Mouse (Mus musculus): ENCODE measurements at regions not wholly inside any gene's neighbourhood (a gene's known extent, or its start where the extent isn't known, plus 50 kb on each side); places are given as distances from the start of the nearest gene placed in this dataset.

DNA sequence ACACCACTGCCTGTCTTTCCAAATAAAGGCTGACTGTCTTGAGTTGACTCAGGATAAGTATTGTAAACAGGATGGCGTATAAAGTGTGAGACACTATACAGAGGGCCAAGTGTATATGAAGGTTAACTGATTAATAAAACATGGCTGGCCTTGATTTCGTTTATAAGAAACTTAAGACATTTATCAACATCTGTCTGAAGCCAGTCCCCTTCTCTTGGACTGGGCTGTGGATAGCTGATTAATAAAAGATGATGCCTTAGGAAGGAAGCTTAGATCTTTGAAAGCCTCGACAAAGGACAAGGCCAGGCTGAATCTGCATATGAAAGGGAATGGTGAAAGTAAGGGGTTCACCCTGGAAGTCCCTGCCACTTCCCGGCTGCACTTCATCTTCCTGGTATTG, 163.0 kb upstream of the Tbx18 start:
- no peak for DNase-seq (ENCODE audit: extremely low spot score in 1 of 2, low spot score in 2 of 2)
- no peak overlapping the region for H3K4me3 ChIP-seq
- no peak for TF ChIP-seq CTCF (IDR thresholded peaks at IDR 0.05)
- H3K27ac ChIP-seq = no peak overlapping the region
- intact Hi-C loops (cut with DNase I) = no loop called here

DNA sequence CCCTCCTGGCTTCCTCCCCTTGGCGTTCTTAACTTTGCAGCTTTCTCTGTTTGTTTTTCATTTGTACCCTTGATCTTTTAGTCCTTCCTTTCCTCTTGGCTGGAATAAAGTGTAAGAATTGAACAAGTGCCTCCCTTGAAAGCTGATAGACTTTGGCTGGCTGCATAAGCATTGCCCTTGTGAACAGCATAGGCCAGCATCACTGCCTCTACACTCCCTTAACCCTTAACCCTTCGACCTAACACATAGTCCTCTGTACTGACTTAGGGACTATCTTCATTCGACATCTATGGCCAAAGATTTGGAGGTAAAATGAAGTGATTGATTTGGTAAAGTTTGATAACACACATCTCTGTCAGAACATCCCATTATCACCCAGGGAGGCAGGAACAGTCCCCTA, 163.5 kb upstream of the Tbx18 start:
- no peak for DNase-seq (ENCODE audit: extremely low spot score in 1 of 2, low spot score in 2 of 2)
- intact Hi-C loops (cut with DNase I) = no loop called here
- no peak for TF ChIP-seq CTCF (IDR thresholded peaks at IDR 0.05)
- no peak overlapping the region for H3K27ac ChIP-seq
- H3K4me3 ChIP-seq = no peak overlapping the region

DNA sequence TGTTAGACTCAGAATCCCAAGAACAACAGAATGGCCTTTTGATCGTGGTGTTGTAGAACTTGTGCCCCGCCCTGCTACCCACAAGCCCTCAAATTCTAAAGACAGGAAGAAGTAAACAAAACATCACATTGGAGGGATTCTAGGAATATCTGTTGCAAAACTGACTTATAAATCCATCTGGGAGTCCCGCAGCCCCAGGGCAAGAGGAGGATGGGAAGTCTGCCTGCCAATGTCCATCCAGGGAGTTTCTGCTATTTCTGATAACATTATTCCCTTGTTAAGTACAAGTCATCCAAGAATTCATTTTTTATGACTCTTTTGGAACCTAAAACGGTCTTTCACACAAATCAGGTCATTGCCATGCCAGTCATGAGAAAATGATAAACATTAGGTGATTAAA, 164.5 kb upstream of the Tbx18 start:
- intact Hi-C loops (cut with DNase I) = no loop called here
- Histone ChIP-seq H3K4me3 (no peak overlapping the region), H3K27ac (no peak overlapping the region)
- no peak for TF ChIP-seq CTCF (IDR thresholded peaks at IDR 0.05)
- no peak for DNase-seq (ENCODE audit: extremely low spot score in 1 of 2, low spot score in 2 of 2)

DNA sequence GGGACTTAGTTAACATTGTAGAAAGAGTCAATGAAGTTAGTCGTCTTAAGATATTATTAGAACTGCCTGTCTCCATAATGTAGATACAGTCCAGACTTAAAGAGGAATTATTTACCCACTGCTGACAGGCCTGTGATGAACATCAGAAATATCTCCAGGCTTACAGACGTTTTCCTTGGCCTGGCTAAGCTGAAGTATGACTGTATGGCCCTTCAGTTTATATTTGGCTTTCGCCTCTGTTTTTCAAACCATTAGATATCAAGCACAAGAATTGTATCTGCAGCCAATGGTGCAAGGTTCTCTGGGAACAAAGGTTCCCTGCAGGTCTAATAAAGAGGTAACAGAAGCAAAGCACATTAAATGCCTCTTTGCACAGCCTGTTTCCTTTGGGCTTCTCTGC, 166.3 kb upstream of the Tbx18 start:
- no peak for TF ChIP-seq CTCF (IDR thresholded peaks at IDR 0.05)
- Histone ChIP-seq H3K27ac (no peak overlapping the region), H3K4me3 (no peak overlapping the region)
- intact Hi-C loops (cut with DNase I) = no loop called here
- DNase-seq (ENCODE audit: extremely low spot score in 1 of 2, low spot score in 2 of 2) = no peak

DNA sequence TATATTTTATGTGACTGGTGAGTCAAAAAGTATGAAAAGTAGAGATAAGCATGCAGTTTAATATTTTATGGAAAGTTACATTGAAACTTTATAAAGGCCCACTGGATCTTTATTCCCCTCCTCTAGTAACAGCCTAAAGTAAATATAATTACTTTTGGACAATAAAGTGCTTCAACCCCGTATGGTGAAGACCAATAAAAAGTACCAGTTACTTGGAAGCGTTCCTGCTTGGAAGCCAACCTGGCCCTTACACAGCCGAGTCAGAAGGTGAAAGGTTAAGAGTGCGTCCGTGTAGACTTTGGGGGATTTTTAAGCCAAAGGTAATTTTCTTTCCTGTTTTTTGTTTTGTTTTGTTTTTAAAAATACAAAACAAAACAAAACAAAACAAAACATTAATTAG, 168.3 kb upstream of the Tbx18 start:
- no peak overlapping the region for H3K27ac ChIP-seq
- no peak overlapping the region for H3K4me3 ChIP-seq
- intact Hi-C loops (cut with DNase I) = no loop called here
- TF ChIP-seq CTCF (IDR thresholded peaks at IDR 0.05) = no peak
- DNase-seq (ENCODE audit: extremely low spot score in 1 of 2, low spot score in 2 of 2) = no peak

DNA sequence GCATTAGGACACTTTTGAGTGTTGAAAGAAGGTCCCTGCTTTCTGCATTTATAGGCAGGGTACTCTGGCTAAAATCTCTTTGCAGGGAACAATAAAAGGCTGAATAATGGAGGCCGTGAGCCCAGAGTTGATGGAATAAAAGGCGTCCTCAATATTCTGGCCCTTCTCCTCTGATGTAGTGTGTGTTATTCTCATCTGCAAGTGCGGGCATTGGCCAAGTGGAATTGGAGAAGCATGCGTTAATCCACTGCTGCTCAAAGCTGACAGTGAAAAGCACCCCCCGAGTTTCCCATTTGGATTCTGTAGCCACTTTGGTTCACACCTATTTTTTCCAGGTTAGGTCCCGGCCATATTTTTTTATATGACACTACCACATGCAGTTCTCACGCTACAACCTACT, 168.7 kb upstream of the Tbx18 start:
- Histone ChIP-seq H3K27ac (no peak overlapping the region), H3K4me3 (no peak overlapping the region)
- no peak for TF ChIP-seq CTCF (IDR thresholded peaks at IDR 0.05)
- DNase-seq (ENCODE audit: extremely low spot score in 1 of 2, low spot score in 2 of 2) = no peak
- intact Hi-C loops (cut with DNase I) = no loop called here

DNA sequence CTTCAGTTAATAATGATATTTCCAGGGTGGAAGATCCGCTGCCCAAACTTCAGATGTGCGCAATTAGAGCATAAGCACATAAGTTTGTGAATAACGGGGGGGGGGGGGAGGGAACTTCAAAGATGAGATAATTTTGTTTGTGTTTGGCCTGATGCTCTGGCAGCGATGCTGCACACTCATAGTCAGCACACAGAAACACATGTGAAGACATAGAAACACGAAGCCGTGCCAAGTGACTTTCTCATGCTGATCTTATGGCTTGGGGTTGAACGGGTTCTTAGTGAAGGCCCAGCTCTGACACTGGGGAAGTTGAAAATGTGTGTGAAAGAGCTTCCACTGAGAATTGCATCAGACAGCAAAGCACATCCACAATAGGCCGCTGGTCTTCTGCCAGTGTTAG, 190.2 kb upstream of the Tbx18 start:
- no peak for TF ChIP-seq CTCF (IDR thresholded peaks at IDR 0.05)
- H3K4me3 ChIP-seq = no peak overlapping the region
- intact Hi-C loops (cut with DNase I) = no loop called here
- no peak for DNase-seq (ENCODE audit: extremely low spot score in 1 of 2, low spot score in 2 of 2)
- no peak overlapping the region for H3K27ac ChIP-seq

DNA sequence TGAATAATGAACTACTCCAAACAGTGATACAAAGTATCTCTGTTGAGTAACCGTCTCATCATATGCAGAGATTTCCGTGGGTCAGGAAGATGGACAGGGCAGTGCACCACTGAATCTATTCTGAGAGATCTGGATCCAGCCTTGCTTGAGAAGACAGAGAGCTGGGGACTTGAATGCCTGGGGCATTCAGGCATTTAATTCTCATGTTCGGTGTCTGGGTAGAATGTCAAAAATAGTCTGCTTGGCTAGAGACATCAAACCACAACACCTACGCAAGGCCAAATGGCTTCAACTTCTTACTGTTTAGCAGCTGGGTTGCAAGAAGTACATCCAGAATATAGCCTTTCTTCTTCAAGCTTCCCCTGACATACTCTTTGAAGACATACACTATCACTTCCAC, 194.1 kb upstream of the Tbx18 start:
- no peak for DNase-seq (ENCODE audit: extremely low spot score in 1 of 2, low spot score in 2 of 2)
- no peak overlapping the region for H3K27ac ChIP-seq
- H3K4me3 ChIP-seq = no peak overlapping the region
- TF ChIP-seq CTCF (IDR thresholded peaks at IDR 0.05) = no peak
- intact Hi-C loops (cut with DNase I) = no loop called here

DNA sequence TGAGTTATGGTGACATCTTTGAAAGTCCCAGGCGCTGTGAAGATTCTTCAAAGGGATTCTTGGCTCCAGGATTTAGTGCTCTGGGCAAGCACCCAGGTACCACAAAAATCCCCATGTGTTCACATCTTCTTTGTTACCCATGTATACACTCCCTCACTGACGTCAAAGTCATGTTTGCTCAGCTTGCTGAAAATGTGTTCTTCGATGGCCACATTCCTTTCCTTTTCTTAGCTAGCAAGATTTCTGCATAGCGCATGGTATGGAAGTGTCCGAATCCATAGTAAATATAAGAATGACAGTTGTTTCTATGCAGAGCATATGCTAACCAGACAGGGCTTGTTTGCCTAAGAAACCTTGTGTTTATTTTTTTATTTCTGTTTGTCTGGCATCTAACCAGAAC, 202.2 kb upstream of the Tbx18 start:
- DNase-seq (ENCODE audit: extremely low spot score in 1 of 2, low spot score in 2 of 2) = no peak
- Histone ChIP-seq H3K4me3 (no peak overlapping the region), H3K27ac (no peak overlapping the region)
- no peak for TF ChIP-seq CTCF (IDR thresholded peaks at IDR 0.05)
- intact Hi-C loops (cut with DNase I) = no loop called here

DNA sequence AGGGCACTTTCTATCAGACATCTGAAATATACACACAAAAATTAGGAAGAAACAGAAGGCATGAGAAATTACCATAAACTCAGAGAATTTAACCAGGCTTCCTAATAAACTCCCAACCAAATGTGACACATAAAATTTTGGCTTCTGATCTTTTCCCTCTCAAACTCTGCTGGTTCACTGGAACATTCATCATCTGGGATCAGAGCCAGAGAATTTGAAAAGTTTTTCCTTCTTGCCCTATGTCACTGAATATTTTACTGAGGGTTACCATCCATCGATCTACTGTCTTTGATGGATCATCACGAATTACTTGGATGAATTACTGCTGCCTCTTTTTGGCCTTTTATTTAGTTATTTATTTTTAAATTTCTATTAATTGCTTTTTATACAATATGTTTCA, 221.4 kb upstream of the Tbx18 start:
- intact Hi-C loops (cut with DNase I) = no loop called here
- DNase-seq (ENCODE audit: extremely low spot score in 1 of 2, low spot score in 2 of 2) = no peak
- TF ChIP-seq CTCF (IDR thresholded peaks at IDR 0.05) = no peak
- Histone ChIP-seq H3K27ac (no peak overlapping the region), H3K4me3 (no peak overlapping the region)

DNA sequence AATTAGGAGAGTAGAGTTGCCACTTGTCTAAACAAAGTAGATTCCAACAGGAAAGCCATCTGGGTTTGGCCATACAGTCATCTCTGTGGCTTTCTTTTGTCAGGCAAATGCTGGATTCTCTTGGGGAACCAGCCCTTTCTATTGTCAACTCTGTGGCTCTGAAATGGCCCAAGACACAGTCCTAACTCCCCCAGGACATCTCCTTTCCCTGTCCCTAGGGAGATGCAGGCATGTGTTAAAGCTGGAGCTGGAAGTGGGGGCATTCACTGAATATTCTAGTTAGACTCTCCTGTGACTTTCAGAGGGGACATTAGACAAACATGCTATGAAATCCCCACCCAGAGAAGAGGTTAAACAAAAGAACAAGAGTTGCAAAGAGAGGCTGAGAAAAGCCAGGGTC, 223.9 kb upstream of the Tbx18 start:
- H3K27ac ChIP-seq = no peak overlapping the region
- no peak for TF ChIP-seq CTCF (IDR thresholded peaks at IDR 0.05)
- no peak overlapping the region for H3K4me3 ChIP-seq
- intact Hi-C loops (cut with DNase I) = no loop called here
- DNase-seq (ENCODE audit: extremely low spot score in 1 of 2, low spot score in 2 of 2) = no peak

DNA sequence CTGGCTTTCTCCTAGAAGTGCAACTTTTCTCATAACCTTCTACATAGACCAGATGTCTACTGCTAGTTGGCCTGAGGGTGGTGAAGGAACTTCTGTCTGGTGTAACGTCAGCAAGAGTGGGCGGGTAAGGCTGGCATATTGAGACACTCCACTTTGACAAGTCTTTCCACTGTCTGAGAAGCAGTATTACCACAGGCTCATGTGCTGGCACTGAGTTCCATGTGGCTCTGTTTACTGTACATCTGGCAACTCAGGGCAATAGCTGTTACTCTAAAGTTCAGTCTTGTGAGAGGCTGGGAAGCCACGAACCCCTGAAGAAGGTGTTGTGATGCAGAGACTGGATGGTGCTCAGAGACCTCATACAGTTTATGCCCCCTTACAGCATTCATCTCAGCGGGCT, 230.7 kb upstream of the Tbx18 start:
- no peak for TF ChIP-seq CTCF (IDR thresholded peaks at IDR 0.05)
- intact Hi-C loops (cut with DNase I) = no loop called here
- no peak for DNase-seq (ENCODE audit: extremely low spot score in 1 of 2, low spot score in 2 of 2)

DNA sequence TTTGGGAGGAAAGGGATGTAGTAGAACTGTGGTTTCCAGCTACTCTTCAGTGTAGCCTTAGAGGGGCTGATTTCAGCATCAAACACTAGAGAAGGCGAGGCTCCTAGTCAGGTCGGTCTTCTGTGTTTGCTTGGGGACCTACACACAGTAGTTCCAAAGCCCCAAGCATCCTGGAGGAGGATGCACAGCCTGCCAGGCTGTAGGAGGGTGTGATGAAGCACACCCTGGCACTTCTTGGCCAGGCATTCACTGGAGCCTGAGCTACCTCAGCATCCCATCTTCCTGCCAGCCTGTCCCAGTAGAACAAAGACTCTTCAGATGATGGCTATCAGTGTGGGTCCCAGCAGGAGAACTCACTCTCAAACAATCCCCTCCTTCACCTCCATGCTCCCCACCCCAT, 233.4 kb upstream of the Tbx18 start:
- no peak for DNase-seq (ENCODE audit: extremely low spot score in 1 of 2, low spot score in 2 of 2)
- intact Hi-C loops (cut with DNase I) = no loop called here
- no peak for TF ChIP-seq CTCF (IDR thresholded peaks at IDR 0.05)
- no peak overlapping the region for H3K4me3 ChIP-seq
- no peak overlapping the region for H3K27ac ChIP-seq

More for the DNA sequence above, 230.7 kb upstream of the Tbx18 start:
- H3K27ac ChIP-seq = no peak overlapping the region
- H3K4me3 ChIP-seq = no peak overlapping the region

All from left cerebral cortex, adult 2 months (tissue).